Mouse (Mus musculus) adrenal gland, postnatal 4 days (tissue): ENCODE data around the gene Gm44502. TPM values are rescaled to one million over a fixed set of nuclear protein-coding genes. Genes with fewer than 3 reads are reported as not detected.

Experiments used
- total RNA-seq, 2 experiments: library from RNA; stranded (reverse); gene quantifications; 2 replicates each; pipeline ENCODE4 v1.2.3; 2021

The Gm44502 gene
- total RNA-seq, 2 experiments from 2014 or later, result 0.84 to 1.9 TPM

Other genes starting within 250 kb of the Gm44502 start
- 100 to 1,000 TPM; 167 to 207 TPM for gene Plxnb2, start 248.9 kb downstream of the Gm44502 start, total RNA-seq
- gene Dennd6b, start 233.2 kb downstream of the Gm44502 start, total RNA-seq, result 10 to 100 TPM; 11.5 to 13.0 TPM
- gene Ppp6r2, start 218.1 kb downstream of the Gm44502 start, total RNA-seq, result 10 to 100 TPM; 53.8 to 57.6 TPM
- 100 to 1,000 TPM; 108 to 111 TPM for gene Sbf1, start 114.4 kb downstream of the Gm44502 start, total RNA-seq
- under 1 TPM in 1 of 2 experiments, not detected in 1; 0.53 TPM for gene Adm2, start 107.0 kb downstream of the Gm44502 start, total RNA-seq
- gene Miox, start 95.3 kb downstream of the Gm44502 start, total RNA-seq, result 10 to 100 TPM in 1 of 2 experiments, 1 to 10 TPM in 1; 6.0 to 90.1 TPM
- 10 to 100 TPM; 59.3 to 59.5 TPM for gene Lmf2, start 74.0 kb downstream of the Gm44502 start, total RNA-seq
- gene Ncaph2, start 74.0 kb downstream of the Gm44502 start, total RNA-seq, result 100 to 1,000 TPM; 126 to 133 TPM
- gene Sco2, start 55.9 kb downstream of the Gm44502 start, total RNA-seq, result 10 to 100 TPM; 20.2 to 22.5 TPM
- 1 to 10 TPM in 1 of 2 experiments, under 1 TPM in 1; 0.87 to 1.9 TPM for gene Tymp, start 52.7 kb downstream of the Gm44502 start, total RNA-seq
- 1 to 10 TPM in 1 of 2 experiments, under 1 TPM in 1; 0.34 to 1.5 TPM for gene Odf3b, start 50.4 kb downstream of the Gm44502 start, total RNA-seq
- gene Klhdc7b, start 44.8 kb downstream of the Gm44502 start, total RNA-seq, result not detected
- not detected for gene Syce3, start 19.2 kb downstream of the Gm44502 start, total RNA-seq
- gene Cpt1b, start 3.8 kb downstream of the Gm44502 start, total RNA-seq, result 100 to 1,000 TPM in 1 of 2 experiments, 10 to 100 TPM in 1; 95.7 to 128 TPM
- 1 to 10 TPM; 2.5 to 3.0 TPM for gene C730034F03Rik, start 107 bp downstream of the Gm44502 start, total RNA-seq
- gene Chkb, start 212 bp upstream of the Gm44502 start, total RNA-seq, result 10 to 100 TPM; 87.1 to 87.7 TPM
- gene Mapk8ip2, start 24.2 kb upstream of the Gm44502 start, total RNA-seq, result 10 to 100 TPM; 20.4 to 22.1 TPM
- gene Arsa, start 47.7 kb upstream of the Gm44502 start, total RNA-seq, result 10 to 100 TPM; 24.4 to 25.0 TPM
- 10 to 100 TPM; 58.7 to 66.0 TPM for gene Shank3, start 69.9 kb upstream of the Gm44502 start, total RNA-seq
- gene Acr, start 138.6 kb upstream of the Gm44502 start, total RNA-seq, result 1 to 10 TPM; 1.9 to 2.8 TPM
- gene Rabl2, start 162.2 kb upstream of the Gm44502 start, total RNA-seq, result 10 to 100 TPM; 17.3 to 18.3 TPM